Mouse (Mus musculus): ENCODE data around the gene Eno3.

DNA sequence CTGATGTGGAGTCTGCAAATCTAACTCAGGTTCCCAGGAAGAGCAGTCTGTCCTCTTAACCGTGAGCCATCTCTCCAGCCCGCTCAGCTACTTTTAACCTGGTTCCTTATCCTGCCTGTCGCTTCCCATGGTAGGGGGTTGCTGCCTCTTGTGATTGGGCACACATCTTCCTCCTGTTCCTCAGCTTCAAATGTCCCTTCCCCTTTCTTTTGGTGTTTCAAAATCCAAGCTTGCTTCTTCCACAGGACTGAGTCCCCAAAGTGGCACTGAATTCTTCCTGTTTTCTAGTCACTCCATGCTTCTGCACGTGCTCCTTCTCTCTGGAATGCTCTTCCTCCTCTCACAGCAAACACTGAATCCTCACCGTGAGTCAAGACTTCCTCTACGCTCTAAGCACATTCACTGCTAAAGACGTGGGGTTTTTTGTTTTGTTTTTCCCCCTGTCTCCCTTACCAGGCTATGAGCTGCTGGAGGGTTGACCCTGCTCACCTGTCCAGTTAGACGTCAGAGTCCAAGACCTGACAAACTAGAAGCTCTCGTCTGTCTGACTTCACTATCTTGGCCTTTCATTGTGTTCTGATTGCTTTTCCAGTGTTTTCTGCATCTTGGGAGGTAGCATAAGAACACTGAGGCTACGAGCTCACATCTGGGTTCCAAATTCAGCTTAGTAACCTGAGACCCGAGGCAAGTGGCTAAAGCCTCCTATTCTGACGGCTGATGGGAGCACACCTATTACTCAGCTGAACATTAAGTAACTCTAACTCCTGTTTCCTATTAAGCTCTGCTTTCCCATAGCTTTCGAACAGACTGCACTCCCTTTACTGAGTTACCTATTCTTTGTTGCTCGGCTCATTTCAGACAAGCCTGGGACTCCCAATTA is 10.5 kb downstream of the Eno3 start:
- TF ChIP-seq CTCF (IDR thresholded peaks at IDR 0.05; ENCODE audit: control insufficient read depth, insufficient read depth, insufficient replicate concordance, low read depth, low read length) (no peak), POLR2A (IDR thresholded peaks at IDR 0.05; ENCODE audit: control insufficient read depth, low read depth, low read length) (no peak)

All from testis, adult 2 months (tissue).